Mouse (Mus musculus): ENCODE results near the gene Ltb. TPM values are rescaled to one million over a fixed set of nuclear protein-coding genes. Genes with fewer than 3 reads are reported as not detected.
A peak's percentile ranks its signal among the peaks of the same experiment; 100 is the strongest.

Gene Ltb
- total and polyA plus RNA-seq, 3 experiments = 1.3 to 5.2 (median 1.3) TPM

DNA sequence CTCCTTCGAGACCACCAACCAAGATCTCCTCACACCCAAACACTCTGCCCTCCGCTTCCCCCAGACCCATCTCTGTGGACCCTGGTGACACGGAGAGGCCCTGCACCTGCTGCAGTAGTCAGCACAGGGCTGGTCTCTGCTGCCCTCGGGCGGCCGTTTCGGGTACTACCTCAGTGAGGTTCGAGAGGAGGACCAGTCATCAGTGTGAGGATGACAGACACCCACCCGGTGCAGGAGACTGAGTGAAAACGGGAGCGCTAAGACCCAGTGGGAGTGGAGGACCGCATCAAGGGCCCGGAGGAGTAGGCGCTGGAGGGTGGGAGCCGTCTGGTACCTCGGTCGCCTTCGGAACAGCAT is 42.1 kb downstream of the Ltb start:
- intact Hi-C loops (cut with DNase I) = loop anchor here (2.0 to 10.0 kb wide), 4 partner anchors 70 to 382 kb away; partner anchors contain the start of genes Csnk2b, Gpank1, Nelfe and Skiv2l
- 1% methylated on average over 18 of the region's 18 CpGs for WGBS

GRCm38 (mm10) chr17:35236996-35237395 is 42.8 kb downstream of the Ltb start:
- no peaks in the 10 kb centered on the region; the same call in 1 of the 2 replicates for H3K79me2 ChIP-seq (replicated peaks; ENCODE audit: control insufficient read depth, insufficient read depth, low read length)
- TF ChIP-seq POLR2A (IDR thresholded peaks at IDR 0.05; ENCODE audit: insufficient read depth, low read depth, low read length) = no peak
- TF ChIP-seq EP300 (IDR thresholded peaks at IDR 0.05; ENCODE audit: insufficient read depth, low read depth, low read length) = no peak
- TF ChIP-seq CTCF (IDR thresholded peaks at IDR 0.05) = no peak
- no peaks in the 10 kb centered on the region for H3K27me3 ChIP-seq (ENCODE audit: control insufficient read depth, insufficient read depth, low read length)
- 79% methylated on average over 9 of the region's 9 CpGs for WGBS
- no peak overlapping the region for H3K9ac ChIP-seq (ENCODE audit: low read depth, low read length)
- no peak overlapping the region for H3K4me3 ChIP-seq
- no peaks in the 10 kb centered on the region for H3K36me3 ChIP-seq (ENCODE audit: control insufficient read depth, insufficient read depth, low read length)
- peaks cover 8% of the 10 kb centered on the region for H3K4me1 ChIP-seq (ENCODE audit: control insufficient read depth, insufficient read depth, low read length)
- no peak for DNase-seq
- intact Hi-C loops (cut with DNase I) = loop anchor here (2.0 to 10.0 kb wide), 4 partner anchors 70 to 382 kb away; partner anchors contain the start of genes Csnk2b, Gpank1, Nelfe and Skiv2l
- no peak overlapping the region for H3K27ac ChIP-seq

More for the DNA sequence above, 42.1 kb downstream of the Ltb start:
- Histone ChIP-seq H3K27ac (peak overlapping the region; percentile 94), H3K27me3 (ENCODE audit: control insufficient read depth, insufficient read depth, low read length) (no peaks in the 10 kb centered on the region), H3K79me2 (replicated peaks; ENCODE audit: control insufficient read depth, insufficient read depth, low read length) (no peaks in the 10 kb centered on the region; the same call in 1 of the 2 replicates), H3K4me1 (ENCODE audit: control insufficient read depth, insufficient read depth, low read length) (peaks cover 8% of the 10 kb centered on the region), H3K9ac (ENCODE audit: low read depth, low read length) (peak overlapping the region; percentile 63), H3K36me3 (ENCODE audit: control insufficient read depth, insufficient read depth, low read length) (no peaks in the 10 kb centered on the region), H3K4me3 (peak overlapping the region; percentile 67)
- DNase-seq = peak; percentile 93 to 99
- TF ChIP-seq EP300 (IDR thresholded peaks at IDR 0.05; ENCODE audit: insufficient read depth, low read depth, low read length) (no peak; the same call in 1 of the 2 replicates), POLR2A (IDR thresholded peaks at IDR 0.05; ENCODE audit: insufficient read depth, low read depth, low read length) (no peak; the same call in 1 of the 2 replicates), CTCF (IDR thresholded peaks at IDR 0.05) (no peak; the same call in 1 of the 2 replicates)

GRCm38 (mm10) chr17:35237504-35237903 is 43.3 kb downstream of the Ltb start:
- Histone ChIP-seq H3K36me3 (ENCODE audit: control insufficient read depth, insufficient read depth, low read length) (no peaks in the 10 kb centered on the region), H3K27ac (no peak overlapping the region), H3K9ac (ENCODE audit: low read depth, low read length) (no peak overlapping the region), H3K79me2 (replicated peaks; ENCODE audit: control insufficient read depth, insufficient read depth, low read length) (no peaks in the 10 kb centered on the region; the same call in 1 of the 2 replicates), H3K27me3 (ENCODE audit: control insufficient read depth, insufficient read depth, low read length) (no peaks in the 10 kb centered on the region), H3K4me3 (no peak overlapping the region), H3K4me1 (ENCODE audit: control insufficient read depth, insufficient read depth, low read length) (peaks cover 7% of the 10 kb centered on the region)
- DNase-seq = no peak
- 90% methylated on average over 12 of the region's 12 CpGs for WGBS
- intact Hi-C loops (cut with DNase I) = loop anchor here (2.0 to 10.0 kb wide), 4 partner anchors 71 to 383 kb away; partner anchors contain the start of genes Csnk2b, Gpank1, Nelfe and Skiv2l
- TF ChIP-seq EP300 (IDR thresholded peaks at IDR 0.05; ENCODE audit: insufficient read depth, low read depth, low read length) = no peak
- no peak for TF ChIP-seq POLR2A (IDR thresholded peaks at IDR 0.05; ENCODE audit: insufficient read depth, low read depth, low read length)
- no peak for TF ChIP-seq CTCF (IDR thresholded peaks at IDR 0.05)

DNA sequence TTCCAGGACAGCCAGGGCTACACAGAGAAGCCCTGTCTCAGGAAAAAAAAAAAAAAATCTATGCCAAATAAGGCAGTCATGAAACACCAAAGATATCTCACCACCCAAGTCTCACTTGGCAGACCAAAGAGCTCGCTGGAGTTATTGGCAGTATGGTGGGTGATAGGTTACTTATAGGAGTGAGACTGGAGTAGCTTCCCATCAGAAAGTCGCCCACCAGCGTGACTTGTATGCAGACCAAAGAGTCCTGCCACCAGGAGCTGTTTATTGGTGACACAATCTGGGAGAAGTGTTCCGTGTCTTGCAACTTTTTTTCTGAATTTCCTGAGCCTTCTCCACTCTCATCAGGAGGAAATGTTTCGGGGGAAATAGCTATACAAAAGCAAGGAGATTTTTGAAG is 45.5 kb downstream of the Ltb start:
- TF ChIP-seq POLR2A (IDR thresholded peaks at IDR 0.05; ENCODE audit: insufficient read depth, low read depth, low read length) (no peak), EP300 (IDR thresholded peaks at IDR 0.05; ENCODE audit: insufficient read depth, low read depth, low read length) (no peak), CTCF (IDR thresholded peaks at IDR 0.05) (no peak)
- Histone ChIP-seq H3K27ac (peak overlapping the region; percentile 98; the same call in 1 of the 2 replicates), H3K36me3 (ENCODE audit: control insufficient read depth, insufficient read depth, low read length) (peaks cover 13% of the 10 kb centered on the region), H3K9ac (ENCODE audit: low read depth, low read length) (no peak overlapping the region), H3K4me3 (no peak overlapping the region), H3K27me3 (ENCODE audit: control insufficient read depth, insufficient read depth, low read length) (no peaks in the 10 kb centered on the region), H3K4me1 (ENCODE audit: control insufficient read depth, insufficient read depth, low read length) (peaks cover 14% of the 10 kb centered on the region), H3K79me2 (replicated peaks; ENCODE audit: control insufficient read depth, insufficient read depth, low read length) (peaks cover 4% of the 10 kb centered on the region)
- no peak for DNase-seq
- intact Hi-C loops (cut with DNase I) = loop anchor here (5.0 to 10.0 kb wide), 5 partner anchors 117 to 405 kb away; partner anchors contain the start of genes Csnk2b, Dxo, Gpank1 and Nelfe
- 62% methylated on average over 5 of the region's 5 CpGs for WGBS

- H3K4me1 ChIP-seq (ENCODE audit: control insufficient read depth, insufficient read depth, low read length) = peaks cover 15% of the 10 kb centered on the region
- WGBS = 21% methylated on average over 12 of the region's 12 CpGs
- peak overlapping the region; percentile 98 for H3K27ac ChIP-seq
- intact Hi-C loops (cut with DNase I) = loop anchor here (5.0 to 10.0 kb wide), 2 partner anchors 238 to 406 kb away; partner anchors contain the start of genes Dxo, Stk19 and Vars
- no peak for DNase-seq
- H3K9ac ChIP-seq (ENCODE audit: low read depth, low read length) = peak overlapping the region; percentile 63; the same call in 1 of the 2 replicates
- TF ChIP-seq POLR2A (IDR thresholded peaks at IDR 0.05; ENCODE audit: insufficient read depth, low read depth, low read length) (no peak), CTCF (IDR thresholded peaks at IDR 0.05) (no peak), EP300 (IDR thresholded peaks at IDR 0.05; ENCODE audit: insufficient read depth, low read depth, low read length) (no peak)
- peaks cover 19% of the 10 kb centered on the region for H3K36me3 ChIP-seq (ENCODE audit: control insufficient read depth, insufficient read depth, low read length)
- no peaks in the 10 kb centered on the region for H3K27me3 ChIP-seq (ENCODE audit: control insufficient read depth, insufficient read depth, low read length)
- peaks cover 4% of the 10 kb centered on the region for H3K79me2 ChIP-seq (replicated peaks; ENCODE audit: control insufficient read depth, insufficient read depth, low read length)
- peak overlapping the region; percentile 77 for H3K4me3 ChIP-seq
Observed at GRCm38 (mm10) chr17:35240384-35241304, 46.4 kb downstream of the Ltb start.

Data from heart, adult 2 months (tissue).